Mouse (Mus musculus): Measurements from ENCODE around the gene Pde4d.

The Pde4d gene

DNA sequence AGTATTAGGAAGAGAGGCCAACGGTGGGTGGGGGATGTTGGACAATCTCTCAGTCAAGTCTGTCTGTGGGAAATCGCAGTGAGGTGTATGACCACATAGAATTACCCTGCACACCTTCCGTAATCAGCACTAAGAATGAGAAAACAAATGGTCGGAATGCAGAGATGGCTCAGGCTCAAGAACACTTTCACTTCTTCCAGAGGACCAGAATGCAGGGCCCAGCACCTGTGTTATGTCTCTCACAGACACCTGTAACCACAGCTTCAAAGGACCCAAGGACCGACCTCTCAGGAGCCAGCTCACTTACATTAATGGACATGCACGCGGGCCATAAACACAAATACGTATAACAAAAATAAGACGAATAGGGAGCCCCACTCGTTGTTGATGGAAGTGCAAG lies 1467.8 kb downstream of the Pde4d start:
- no peak for DNase-seq

DNA sequence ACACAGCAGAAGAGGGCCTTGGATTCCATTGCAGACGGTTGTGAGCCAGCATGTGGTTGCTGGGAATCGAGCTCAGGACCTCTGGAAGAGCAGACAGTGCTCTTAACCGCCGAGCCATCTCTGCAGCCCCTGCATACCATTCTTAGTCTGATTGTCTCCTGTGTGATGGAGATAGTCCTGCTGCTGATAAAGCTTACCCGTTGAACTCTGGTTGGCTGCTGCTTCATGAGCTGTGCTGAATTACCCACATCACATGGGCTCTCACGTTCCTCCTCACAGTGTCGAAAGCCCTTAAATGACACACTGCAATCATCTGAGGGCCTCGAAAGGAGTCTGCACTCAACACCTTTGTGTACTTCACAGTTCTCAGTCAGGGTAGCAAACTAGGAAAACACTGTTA lies 1468.9 kb downstream of the Pde4d start:
- no peak for DNase-seq

DNA sequence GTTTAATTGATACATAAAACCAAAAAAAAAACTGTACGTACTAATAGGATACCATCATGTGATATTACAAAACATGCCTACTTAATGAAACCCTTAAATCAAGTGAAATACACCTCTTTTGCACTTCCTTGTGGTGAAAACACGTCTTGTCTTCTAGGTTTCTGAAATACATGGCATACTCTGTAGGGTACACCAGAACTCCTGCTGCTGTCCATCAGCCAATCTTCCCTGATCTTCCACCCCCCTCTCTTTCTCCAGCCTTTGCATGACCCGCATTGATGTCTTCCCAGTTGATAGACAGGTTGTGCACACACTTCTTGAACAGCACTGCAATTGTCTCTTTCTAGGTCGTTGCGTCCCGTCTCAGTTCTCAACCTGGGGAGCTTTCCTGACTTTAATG lies 1470.5 kb downstream of the Pde4d start:
- no peak for DNase-seq

DNA sequence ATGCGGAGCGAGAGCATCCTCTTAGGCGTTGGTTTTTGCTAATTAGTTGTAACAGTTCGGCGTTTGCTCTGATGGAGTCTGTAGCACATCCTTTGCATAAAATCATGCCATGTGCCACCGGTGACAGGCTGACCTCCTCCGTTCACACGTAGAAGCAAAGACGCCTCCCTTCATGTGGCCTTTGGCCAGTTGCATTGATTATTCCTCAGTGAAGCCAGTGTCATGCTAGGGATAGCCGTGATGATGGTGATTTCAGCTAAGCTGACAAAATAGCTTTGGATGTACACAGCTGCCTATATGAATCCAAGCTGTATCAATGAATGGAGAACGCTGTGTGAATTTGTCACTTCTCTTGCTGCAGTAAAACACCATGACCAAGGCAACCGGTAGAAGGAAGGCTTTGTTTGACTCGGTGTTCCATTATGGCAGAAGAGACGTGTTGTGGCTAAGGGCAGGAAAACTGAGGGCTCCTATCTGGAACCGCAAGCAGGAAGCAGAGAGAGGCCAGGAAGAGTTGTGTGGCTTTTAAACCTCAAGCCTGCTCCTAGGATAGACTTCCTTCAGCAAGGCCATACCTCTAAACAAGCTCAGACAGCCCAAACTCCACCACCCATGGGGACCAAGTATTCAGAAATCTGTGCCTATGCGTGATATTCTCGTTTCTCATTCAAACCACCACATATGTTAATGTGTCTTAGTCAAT lies 1471.7 kb downstream of the Pde4d start:
- DNase-seq = no peak

DNA sequence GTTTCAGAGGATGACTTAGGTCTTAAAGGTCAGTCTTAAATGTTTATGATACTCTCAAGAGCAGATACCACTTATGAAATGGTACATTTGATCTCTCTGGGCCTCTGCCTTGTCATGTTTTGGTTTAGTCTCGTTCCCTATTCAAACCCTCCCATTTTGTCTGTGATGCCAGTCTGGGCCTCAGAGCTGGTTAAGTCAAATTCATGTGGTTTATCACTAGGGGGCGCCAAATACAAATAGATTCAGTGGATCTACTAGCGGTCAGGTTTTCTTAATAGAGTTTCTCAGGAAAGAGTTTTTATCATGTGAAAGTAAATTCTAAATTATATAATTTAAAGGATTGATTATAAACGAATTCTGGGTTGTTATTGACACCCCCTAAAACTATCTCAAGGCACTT lies 1472.5 kb downstream of the Pde4d start:
- DNase-seq = peak; percentile 42

DNA sequence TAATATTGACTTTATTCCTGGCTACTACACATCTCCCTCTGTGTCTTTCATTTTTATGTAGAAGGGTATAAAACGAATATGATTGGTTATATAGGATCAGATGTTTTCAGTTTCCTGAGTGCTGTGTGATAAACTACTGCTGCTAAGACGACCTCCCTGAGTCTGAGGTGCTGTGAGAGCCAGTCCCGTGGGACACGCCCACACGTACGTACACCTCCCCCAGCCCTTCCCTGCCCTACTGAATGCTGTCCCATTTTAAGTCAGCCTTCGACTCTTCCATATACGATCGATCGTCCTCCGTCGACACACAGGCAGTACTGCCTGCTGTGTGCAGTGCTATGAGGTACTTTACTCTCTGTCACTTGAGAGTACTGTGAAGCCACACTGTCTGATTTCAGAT lies 1473.0 kb downstream of the Pde4d start:
- DNase-seq = no peak

DNA sequence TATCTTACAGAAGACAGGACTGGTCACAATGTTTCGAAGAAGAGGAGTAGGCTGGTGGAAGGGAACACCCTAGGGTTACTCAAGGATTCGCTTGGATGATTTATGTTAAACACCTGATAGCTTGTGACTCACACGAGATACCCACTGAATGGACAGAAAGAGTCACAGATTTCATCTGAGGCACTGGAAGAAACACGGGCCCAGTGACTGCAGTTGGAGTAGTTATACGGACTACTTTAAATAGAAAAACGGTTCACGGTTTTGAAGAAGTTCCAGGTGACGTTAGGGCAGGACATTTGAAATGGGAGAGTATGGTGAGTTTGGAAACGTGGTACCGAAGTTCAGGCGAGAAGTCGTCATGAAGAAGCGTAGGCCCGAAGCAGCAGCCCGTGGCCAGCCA lies 1475.0 kb downstream of the Pde4d start:
- no peak for DNase-seq

DNA sequence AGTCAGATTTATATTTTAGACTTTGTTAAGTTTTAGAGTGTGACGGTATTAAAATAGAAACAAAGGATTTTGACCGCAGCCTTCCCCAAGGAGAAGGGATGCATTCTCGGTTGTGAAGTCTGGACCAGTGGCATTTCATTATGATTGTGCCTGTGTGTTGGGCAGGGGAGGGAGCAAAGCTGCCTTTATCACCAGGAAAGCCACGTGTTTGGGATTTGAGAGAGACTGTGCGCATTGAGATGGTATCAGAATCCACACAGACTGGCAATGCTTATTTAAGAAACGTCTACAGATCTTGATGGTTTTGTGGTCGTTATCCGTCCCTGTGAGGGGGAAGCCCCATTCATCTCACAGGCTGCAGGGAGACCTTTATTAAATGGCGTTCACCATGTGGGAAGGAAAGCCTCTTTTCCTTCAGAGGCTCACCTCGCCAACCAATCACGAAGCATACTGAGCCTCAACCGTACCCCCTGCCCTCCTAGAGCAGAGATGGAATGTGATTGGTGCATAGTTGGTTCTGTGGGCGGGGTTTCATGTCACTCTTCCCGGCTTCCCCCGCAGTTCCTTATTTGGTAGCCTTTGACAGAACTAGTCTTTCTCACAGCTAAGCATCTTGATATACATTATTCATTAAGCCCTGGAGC lies 1476.7 kb downstream of the Pde4d start:
- DNase-seq = peak; percentile 40

DNA sequence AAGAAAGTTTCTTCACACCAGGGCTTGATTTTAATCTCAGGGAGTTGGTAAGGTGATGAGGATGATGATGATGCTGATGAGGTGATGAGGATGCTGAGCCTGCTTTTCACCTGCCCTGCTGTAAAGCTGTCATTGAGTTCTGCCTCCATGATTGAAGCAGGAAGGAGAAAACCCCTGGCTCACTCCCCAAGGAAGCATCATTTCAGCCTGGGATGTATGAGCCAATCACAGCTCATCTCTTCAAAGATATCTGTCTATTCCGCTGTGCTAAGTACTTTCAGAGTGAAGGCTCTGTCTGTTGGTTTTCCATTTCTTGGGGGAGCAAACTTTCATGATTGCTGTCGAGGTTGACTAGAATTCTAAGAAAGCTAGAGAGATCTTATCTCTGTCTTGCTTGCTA lies 1478.0 kb downstream of the Pde4d start:
- DNase-seq = no peak

DNA sequence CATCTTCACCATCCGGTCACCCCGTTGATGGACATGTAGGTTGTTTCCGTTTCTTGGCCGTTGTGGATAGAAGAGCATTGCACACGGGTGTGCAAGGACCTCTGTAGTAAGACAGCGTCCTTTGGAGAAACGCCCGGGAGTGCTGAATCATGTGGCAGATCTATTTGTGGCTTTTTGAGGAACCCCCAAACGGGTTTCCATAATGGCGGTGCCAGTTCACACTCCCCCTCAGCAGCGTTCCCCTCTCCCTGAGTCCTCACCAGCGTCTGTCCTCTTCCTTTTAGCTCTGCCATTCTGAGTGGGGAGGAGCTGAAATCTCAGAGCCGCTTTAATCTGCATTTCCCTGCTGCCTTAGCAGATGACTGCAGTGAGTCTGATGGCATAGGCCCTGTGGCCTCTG lies 1482.9 kb downstream of the Pde4d start:
- no peak for DNase-seq

DNA sequence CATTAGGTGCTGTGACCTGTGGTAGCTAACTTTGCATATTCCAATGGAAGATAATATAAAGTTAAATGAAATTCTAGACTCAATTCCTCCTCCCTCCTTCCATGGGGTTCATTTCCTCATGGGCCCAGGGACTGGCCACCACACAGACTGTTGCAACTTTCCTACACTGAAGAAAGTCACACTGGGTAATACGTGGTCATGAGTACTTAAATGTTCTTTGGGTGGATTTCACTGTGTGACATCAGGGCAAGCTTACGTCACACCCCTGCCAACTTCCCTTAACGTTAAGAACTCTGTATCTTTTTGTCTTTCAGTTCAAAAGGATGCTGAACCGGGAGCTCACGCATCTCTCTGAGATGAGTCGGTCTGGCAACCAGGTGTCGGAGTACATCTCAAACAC lies 1483.8 kb downstream of the Pde4d start:
- no peak for DNase-seq

DNA sequence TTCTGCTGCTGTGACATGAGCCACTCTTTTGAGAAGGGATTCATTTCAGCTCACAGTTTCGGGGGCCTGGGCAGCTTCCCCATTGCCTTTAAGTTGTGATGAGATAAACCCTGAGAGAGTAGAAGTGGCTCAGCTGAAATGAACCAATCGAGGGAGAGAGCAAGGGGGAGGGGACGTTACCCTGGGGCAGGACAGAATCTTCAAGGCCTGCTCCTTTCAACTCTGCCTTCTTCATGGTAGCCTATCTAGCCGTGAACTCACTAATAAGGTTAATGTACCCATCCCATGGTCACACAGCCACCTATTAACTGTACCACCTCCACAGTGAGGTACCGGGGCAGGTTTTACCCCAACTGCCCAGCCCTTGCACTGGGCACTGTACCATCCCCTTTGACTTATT lies 1487.1 kb downstream of the Pde4d start:
- DNase-seq = no peak

DNA sequence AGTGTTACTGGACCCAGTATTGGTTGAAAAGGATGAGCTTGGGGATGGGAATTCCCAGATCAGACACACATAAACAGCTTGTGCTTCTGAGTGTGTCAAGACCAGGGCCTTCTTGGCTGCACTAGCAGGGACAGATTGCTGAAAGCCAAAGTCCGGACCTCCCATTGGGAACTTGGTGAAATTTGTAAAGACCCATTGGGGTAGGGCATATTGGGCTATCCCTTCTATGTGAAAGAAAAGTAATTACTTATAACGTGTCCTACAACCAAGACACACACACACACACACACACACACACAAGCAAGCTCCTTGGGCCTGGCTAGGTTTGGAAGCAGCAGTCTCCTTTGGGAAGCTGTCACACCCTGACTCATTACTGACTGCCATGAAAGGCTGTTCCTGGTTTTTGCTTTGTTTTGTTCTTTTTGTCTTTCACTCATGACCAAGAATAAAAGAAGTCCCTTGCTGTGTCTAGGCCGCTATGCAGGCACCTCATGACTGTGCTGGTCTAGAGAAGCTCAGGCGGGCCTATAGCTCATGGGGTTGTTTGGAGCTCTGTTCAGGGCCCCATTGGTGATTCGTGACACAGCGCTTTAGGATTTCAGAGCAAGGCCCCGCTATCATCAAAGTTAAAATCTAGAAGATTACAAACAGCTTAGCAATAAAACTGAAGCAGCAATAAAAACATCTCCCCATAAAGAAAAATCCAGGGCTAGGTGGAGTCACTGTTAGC lies 1495.2 kb downstream of the Pde4d start:
- no peak for DNase-seq

DNA sequence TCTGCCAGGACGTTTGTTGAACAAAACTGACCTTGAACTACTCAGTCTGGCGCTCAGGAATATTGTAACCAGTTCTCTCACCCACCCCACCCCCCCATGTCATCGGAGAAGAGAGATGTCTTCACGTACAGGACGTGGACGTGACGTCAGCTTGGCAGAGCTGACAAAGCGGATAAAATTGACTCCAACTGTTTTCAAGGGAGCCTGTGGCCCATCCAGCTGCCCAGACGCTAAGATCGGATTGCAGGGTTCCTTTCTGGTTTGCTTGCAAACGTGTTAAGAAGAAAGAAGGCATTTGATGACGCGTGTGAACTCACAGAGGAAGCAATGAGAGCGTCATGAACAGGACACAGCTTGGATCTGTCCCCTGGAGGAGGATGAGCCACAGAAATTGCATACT lies 1501.7 kb downstream of the Pde4d start:
- no peak for DNase-seq

DNA sequence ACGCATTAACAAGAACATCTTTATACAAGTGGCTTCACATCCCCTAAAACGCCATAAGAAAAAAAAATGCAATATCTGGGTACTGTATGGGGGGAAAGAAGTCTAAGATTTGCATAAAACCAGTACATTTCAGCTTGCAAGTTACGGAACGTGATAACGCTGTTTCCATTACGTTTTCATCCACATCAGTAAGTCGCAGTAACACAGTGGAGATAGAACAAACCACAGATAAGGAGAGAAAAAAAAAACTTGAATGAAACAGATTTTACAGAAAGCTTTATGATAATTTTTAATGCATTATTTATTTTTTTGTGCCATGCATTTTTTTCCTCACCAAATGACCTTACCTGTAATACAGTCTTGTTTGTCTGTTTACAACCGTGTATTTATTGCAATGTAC lies 1504.4 kb downstream of the Pde4d start:
- no peak for DNase-seq

DNA sequence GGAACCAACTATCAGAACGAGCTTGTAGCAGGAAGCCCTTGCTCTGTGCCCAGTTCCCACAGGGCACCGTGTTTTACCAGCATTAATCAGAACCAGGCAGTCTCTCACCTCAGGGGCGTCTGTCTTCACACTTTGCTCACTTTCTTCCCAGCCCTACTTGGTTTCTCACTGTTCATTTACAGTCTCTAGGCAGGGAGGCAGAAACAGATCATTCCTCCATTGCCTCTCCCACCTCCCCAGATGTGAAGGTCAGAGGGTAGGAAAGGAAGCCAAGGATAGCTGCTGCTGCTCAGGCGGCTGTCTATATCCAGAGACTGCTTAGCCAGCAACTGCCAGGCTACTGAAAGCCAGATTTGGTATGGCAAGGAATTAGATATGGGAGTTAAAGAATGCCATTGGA lies 1508.2 kb downstream of the Pde4d start:
- DNase-seq = no peak

DNA sequence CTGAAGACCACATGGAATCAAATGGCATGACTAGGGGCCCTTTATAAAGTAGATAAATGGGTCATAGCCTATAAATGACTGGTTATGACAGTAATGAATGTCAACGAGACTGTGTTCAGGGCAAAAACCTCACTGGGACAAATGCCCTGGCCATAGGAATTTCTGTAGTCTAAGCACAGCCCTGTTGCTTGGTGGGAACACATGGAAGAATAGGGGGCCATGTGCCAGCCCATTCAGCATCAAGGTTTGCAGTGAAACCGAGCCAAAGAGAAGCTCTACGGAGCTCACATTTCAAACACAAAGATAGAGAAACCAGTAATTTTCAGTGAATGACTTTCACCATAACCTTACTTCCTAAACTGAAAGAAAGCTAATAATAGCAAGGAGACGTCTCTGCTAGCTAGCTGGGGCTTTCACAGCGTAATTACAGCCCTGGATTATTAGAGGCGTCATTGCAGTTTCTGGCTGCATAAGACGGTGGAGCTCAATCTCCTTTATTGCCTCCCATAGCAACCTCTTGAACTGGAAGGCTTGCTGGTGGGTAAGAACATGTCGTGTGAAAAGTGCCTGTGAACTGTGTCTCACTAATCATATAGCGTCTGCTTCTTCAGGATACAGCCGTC lies 1533.2 kb downstream of the Pde4d start:
- no peak for DNase-seq

DNA sequence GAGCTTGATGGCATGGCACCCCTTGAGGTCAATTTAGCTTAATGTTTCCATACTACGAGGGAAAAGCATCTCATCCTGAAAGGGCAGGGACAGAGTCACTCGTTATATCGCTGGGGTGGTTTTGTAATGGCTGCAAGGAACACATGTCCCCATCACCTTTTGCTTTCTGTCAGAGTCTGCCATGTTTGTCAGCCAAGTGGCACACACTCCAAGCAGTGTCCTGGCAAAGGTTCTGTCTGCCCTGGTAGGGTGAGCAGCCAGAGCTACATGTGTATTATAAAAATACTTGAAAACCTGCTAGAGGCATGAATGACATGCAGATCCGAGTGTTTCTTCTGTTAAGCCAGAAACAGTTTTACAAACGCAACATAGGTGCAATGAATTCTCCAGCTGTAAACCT lies 1535.7 kb downstream of the Pde4d start:
- no peak for DNase-seq

DNA sequence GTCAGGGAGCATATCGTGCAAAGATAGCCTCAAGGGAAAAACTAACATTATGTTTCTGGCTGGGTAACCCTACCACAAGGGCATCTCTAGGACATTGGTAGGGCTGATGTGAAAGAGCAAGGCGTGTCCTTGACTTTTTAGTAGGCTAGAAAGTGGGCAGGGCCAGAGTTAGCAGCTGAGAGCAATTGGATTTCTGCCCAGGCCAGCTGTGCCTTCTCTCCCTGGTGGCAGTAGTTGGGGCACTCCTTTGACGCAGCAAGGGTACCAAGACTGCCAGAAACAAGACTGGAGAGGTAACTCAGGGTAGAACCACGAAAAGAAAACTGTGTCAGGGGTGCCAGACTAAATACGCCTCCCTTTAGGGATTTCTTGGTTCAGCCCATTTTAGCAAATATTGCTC lies 1536.1 kb downstream of the Pde4d start:
- no peak for DNase-seq

DNA sequence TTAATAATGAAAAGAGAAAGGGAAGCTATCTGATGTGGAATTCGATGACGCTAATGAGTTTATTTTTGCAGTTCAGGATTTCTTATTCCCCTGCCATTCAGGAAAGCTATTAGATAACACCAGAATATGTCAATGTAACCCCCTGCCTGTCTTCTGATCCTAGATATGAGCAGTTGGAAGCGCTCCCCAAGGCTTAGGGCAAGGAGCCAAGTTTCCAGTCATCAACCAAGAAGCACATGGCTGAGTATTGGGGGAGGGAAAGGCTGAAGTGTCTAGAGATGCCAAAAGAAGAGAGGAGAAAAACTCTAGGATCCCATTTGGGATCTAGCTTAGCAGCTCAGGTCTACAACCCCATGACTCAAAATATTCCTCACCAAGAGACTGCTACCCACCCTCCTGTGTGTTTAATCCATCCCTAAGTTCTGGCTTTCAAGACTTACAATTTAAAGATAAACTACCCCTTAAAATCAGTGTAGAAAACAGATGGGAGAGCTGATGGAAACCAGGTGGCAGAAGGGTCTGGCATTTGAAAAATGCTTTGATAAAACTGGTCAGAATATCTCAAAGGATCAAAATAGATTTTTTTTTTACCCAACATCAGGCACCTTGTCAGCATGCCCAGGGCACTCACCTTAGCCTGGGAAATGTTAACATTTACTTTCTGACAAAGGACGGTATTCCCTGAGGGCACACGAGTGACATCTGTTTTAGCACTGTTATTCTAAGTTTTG lies 1543.2 kb downstream of the Pde4d start:
- no peak for DNase-seq

DNA sequence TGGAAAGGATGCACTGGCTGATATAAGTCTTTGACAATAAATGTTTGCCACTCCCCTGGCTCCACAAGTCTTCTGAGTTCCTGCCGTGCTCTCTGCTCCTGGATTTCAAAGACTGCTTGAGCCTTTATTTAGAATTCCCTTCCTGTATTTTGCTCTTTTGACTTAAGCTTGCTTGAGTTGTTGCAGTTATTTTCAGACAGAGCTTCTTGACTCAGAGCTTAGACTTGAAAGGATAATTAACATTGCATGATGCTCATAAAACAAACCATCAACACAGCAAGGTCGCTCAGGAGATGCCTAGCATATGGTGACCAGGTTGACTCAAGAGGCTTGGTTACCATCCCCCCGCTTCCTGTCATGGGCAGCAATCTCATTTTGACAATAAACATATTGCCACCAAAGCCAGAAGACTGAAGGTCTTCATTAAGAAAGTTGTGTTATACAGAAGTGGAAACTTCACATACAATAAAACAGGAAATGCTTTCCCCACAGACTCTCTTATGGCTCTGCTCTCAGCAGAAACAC lies 1544.6 kb downstream of the Pde4d start:
- DNase-seq = no peak

DNA sequence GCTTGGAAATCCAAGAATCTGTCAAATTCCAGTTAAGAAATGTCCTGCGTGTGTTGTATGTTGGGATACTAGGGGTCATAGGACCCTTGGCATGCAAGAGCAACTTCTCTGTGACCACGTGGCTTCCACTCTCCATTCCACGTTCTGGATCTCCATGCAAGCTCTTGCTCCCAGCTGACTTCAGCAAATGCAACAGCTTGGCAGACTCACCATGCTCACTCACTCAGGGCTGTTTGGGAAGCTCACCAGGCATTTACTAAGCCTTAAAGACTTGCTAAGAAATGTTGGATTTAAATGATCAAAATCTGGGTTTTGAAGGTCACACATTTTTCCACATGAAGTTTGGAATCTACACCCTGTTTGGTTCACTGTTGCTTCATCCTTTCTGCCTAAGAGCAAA lies 1552.3 kb downstream of the Pde4d start:
- DNase-seq = no peak
